Mouse (Mus musculus): ENCODE data around the gene Lax1.
A peak's percentile ranks its signal among the peaks of the same experiment; 100 is the strongest.

DNA sequence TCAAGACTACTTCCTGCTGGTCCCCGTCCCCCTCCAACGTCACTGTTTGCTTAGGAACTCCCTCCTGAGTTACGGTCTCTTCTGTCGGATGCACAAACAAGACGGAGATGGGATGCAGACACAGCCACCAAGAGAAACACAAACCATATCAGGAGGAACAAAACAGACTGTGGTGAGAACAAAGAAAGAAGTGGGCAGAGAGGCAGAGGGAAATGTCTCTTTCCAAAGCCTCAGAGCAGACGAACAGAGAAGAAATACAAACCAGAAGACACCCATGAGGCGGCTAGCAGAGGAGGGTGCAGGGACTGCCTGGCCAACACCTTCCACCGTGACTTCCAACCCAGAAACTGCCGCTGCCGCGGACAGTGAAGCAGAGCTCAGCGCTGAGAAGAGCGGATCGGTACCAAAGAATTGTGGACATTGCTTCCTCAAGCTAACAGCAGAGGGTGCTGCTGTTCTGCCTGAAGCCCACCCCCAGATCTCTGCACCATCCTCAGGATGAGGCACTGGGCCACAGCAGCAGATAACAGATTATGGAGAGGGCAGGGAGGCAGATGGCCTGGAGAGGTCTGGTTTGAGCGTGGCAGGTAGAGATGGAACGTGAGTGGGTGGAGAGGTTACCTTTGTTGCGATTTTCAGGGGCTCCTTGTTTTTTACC, 46.2 kb upstream of the Lax1 start:
- peak; percentile 97 for TF ChIP-seq CTCF (IDR thresholded peaks at IDR 0.05; ENCODE audit: borderline replicate concordance, extremely low read depth, insufficient read depth, insufficient read length)
- TF ChIP-seq POLR2A (IDR thresholded peaks at IDR 0.05; ENCODE audit: borderline replicate concordance, extremely low read depth, insufficient read depth, insufficient read length, poor library complexity, severe bottlenecking), result no peak

All from brain, embryonic 14.5 days (tissue).